Mouse (Mus musculus) heart, embryonic 13.5 days (tissue): ENCODE measurements at regions not wholly inside any gene's neighbourhood (a gene's known extent, or its start where the extent isn't known, plus 50 kb on each side); places are given as distances from the start of the nearest gene placed in this dataset.

Experiments
- ATAC-seq: fragments of 200-750 bp; cut with Nextera tagmentation; 2 replicates; pipeline ENCODE4 v1.8.0; 2017; ENCODE audit warnings: moderate TSS enrichment; ENCODE audit not compliant: insufficient number of reproducible peaks, low FRiP score, low TSS enrichment; ENCODE audit errors: extremely low read depth
- H3K27ac ChIP-seq: fragments of 300-500 bp; sonication (generic); replicated peaks from 2 replicates; pipeline ENCODE4 v1.5.1; 2015; ENCODE audit warnings: moderate library complexity, mild to moderate bottlenecking, inconsistent platforms
- H3K27me3 ChIP-seq: fragments of 300-500 bp; sonication (generic); replicated peaks from 2 replicates; pipeline ENCODE4 v1.6.1; 2015; ENCODE audit warnings: mild to moderate bottlenecking, inconsistent platforms
- H3K36me3 ChIP-seq: fragments of 300-500 bp; sonication (generic); 2 replicates; pipeline ENCODE4 v1.6.1; 2015; ENCODE audit warnings: mild to moderate bottlenecking, inconsistent platforms
- H3K4me1 ChIP-seq: fragments of 300-500 bp; sonication (generic); 2 replicates; pipeline ENCODE4 v1.6.1; 2015; ENCODE audit warnings: inconsistent platforms
- H3K4me2 ChIP-seq: fragments of 300-500 bp; sonication (generic); 2 replicates; pipeline ENCODE4 v1.6.1; 2015; ENCODE audit warnings: inconsistent platforms, mild to moderate bottlenecking, moderate library complexity
- H3K4me3 ChIP-seq: fragments of 300-500 bp; sonication (generic); 2 replicates; pipeline ENCODE4 v1.5.1; 2015; ENCODE audit warnings: moderate library complexity, mild to moderate bottlenecking, inconsistent platforms
- H3K9ac ChIP-seq: fragments of 300-500 bp; sonication (generic); 2 replicates; pipeline ENCODE4 v1.6.1; 2015; ENCODE audit warnings: inconsistent platforms, mild to moderate bottlenecking, moderate library complexity
- H3K9me3 ChIP-seq: fragments of 300-500 bp; sonication (generic); 2 replicates; pipeline ENCODE4 v1.6.1; 2016; ENCODE audit warnings: inconsistent platforms
- WGBS: fragments of 180-500 bp; shearing (Covaris S2); methylation state at CpG from one replicate; pipeline ENCODE4 v1.1.7; 2015; ENCODE audit warnings: mixed read lengths; 5-methylcytosine and 5-hydroxymethylcytosine counted together

DNA sequence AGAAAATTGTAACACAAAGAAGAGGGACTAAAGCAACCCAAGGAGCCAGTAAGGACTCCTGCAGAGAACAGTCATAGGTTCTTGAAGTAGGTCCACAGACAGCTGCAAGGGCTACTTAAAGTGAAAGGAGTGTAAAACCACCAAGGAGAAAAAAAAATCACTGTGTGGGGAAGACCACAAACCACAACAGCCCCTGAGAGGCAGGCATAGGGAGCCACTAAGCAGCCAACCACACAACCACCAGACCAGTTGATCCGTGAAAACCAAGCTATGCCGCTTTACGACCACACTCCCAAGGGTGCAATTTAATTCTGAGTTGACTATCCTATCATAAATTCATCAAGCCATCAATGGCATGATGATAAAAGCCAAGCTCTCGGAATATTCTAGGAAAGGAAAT is 423.5 kb downstream of the Nova1 start:
- H3K9me3 ChIP-seq = no peaks in the 10 kb centered on the region
- WGBS = 73% methylated on average over 4 of the region's 4 CpGs
- no peak for ATAC-seq
- peaks cover 14% of the 10 kb centered on the region; the same call in 1 of the 2 replicates for H3K27me3 ChIP-seq
- no peak overlapping the region for H3K27ac ChIP-seq
- H3K4me2 ChIP-seq = no peak overlapping the region
- H3K4me3 ChIP-seq = no peak overlapping the region
- peaks cover 3% of the 10 kb centered on the region; the same call in 1 of the 2 replicates for H3K4me1 ChIP-seq
- no peak overlapping the region for H3K9ac ChIP-seq
- H3K36me3 ChIP-seq = no peaks in the 10 kb centered on the region

DNA sequence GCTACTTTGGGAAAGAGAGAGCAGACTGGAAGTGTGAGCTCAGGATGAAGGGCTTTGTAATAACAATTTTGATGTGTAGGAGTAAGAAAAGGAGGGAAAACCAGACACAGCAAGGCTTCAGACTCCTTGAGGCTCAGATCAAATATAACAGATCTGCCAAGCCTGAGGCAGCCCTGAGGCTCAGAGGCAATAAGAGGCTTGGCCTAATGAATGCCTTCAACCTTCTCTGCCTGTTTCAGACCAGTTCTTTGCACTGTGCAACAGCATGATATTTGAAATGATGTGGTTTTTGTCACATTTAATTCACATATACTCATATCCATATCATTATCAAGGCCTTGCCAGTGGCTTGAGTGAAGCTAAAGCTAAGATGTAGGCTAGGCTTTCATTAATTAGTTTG is 425.0 kb downstream of the Nova1 start:
- ATAC-seq = no peak
- H3K4me2 ChIP-seq = no peak overlapping the region
- H3K27ac ChIP-seq = no peak overlapping the region
- no peaks in the 10 kb centered on the region for H3K9me3 ChIP-seq
- H3K36me3 ChIP-seq = no peaks in the 10 kb centered on the region
- no peak overlapping the region for H3K4me3 ChIP-seq
- peaks cover 11% of the 10 kb centered on the region; the same call in 1 of the 2 replicates for H3K27me3 ChIP-seq
- H3K9ac ChIP-seq = no peak overlapping the region
- H3K4me1 ChIP-seq = peaks cover under 1% of the 10 kb centered on the region; the same call in 1 of the 2 replicates

DNA sequence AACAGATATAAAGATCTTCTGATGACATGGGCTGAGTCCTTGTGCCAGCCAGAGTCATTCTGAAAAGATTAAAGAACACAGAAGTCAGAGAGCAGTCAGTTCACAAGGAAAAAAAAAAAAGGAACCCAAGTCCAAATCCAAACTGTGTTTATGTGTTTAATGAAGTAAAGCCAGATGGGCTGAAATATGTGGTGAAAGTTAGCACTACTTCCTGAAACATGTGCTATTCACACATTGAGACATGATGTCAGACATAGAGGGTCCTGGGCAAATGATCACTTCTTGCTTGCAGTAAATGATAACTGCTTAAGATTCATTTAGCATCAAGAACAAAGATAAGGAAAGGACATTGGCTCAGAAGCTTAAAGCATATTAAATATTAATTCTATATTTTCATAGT is 439.8 kb downstream of the Nova1 start:
- H3K4me2 ChIP-seq = no peak overlapping the region
- H3K27me3 ChIP-seq = no peaks in the 10 kb centered on the region
- H3K4me1 ChIP-seq = no peaks in the 10 kb centered on the region
- no peak overlapping the region for H3K4me3 ChIP-seq
- no peaks in the 10 kb centered on the region for H3K36me3 ChIP-seq
- H3K27ac ChIP-seq = no peak overlapping the region
- no peak for ATAC-seq
- H3K9ac ChIP-seq = no peak overlapping the region
- H3K9me3 ChIP-seq = no peaks in the 10 kb centered on the region

DNA sequence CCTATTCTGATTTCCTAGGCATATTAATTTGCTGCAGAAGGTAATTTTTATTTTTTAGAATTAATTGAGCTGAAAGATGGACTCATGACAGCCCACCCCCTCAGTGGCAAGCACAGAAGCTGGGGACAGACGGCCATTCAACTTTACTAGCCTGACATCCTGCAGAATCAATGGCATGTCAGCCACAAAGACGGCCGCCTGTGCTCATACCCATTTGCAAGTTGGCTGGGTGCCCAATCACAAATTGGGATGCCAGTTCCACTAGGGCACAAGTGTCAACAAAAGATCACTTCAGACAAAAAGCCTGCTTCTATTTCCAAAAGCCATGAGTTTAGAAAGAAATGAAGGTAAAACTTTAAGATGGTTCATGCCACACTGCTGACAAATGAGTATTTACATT is 447.0 kb downstream of the Nova1 start:
- no peak for ATAC-seq
- Histone ChIP-seq H3K27ac (no peak overlapping the region), H3K9me3 (no peaks in the 10 kb centered on the region), H3K4me2 (no peak overlapping the region), H3K4me3 (no peak overlapping the region), H3K9ac (no peak overlapping the region), H3K4me1 (no peaks in the 10 kb centered on the region), H3K27me3 (no peaks in the 10 kb centered on the region), H3K36me3 (no peaks in the 10 kb centered on the region)
- 55% methylated on average over 3 of the region's 3 CpGs for WGBS

DNA sequence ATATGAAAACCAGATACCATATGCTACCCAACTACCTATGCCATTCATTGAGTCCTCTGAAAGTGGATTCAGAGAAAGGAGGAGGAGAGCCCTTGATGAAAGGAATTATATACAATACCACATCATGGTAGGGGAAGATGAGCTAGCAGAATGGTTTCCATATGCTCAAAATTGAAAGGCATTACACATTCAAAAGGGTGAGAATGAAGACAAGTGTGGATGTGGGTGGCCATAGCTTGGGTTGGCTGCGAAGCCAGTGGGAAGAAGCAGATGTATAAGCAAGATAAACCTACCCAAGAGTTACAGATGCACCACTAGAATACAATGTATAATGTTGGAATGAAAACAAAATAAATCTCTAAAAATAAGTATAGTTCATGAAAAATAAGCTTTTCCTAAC is 485.4 kb downstream of the Nova1 start:
- Histone ChIP-seq H3K36me3 (no peaks in the 10 kb centered on the region), H3K27me3 (no peaks in the 10 kb centered on the region), H3K9ac (no peak overlapping the region), H3K27ac (no peak overlapping the region), H3K4me1 (no peaks in the 10 kb centered on the region), H3K4me3 (no peak overlapping the region), H3K4me2 (no peak overlapping the region), H3K9me3 (no peaks in the 10 kb centered on the region)
- no peak for ATAC-seq
- WGBS = 75% methylated on average over 1 of the region's 1 CpGs

DNA sequence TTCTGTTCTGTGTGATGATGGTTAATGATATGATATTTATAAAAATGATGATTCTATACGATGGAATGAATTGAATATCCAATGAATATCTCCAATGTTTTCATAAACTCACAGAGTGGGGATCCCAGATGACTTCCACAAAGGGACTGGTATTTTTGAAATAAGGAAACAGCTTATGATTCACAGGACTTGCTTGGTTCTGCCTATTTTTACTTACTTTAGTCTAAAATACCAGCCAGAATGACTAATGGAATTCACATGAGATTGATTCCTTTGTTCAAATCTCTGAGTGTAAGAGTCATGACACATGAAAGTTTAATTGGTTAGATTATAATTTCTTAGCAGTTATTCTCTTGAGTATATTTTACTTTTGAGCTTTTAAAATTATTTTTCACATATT is 490.9 kb downstream of the Nova1 start:
- Histone ChIP-seq H3K36me3 (no peaks in the 10 kb centered on the region), H3K9ac (no peak overlapping the region), H3K27ac (no peak overlapping the region), H3K4me2 (no peak overlapping the region), H3K27me3 (no peaks in the 10 kb centered on the region), H3K9me3 (no peaks in the 10 kb centered on the region), H3K4me3 (no peak overlapping the region), H3K4me1 (no peaks in the 10 kb centered on the region)
- WGBS = 67% methylated on average over 1 of the region's 1 CpGs
- no peak for ATAC-seq

DNA sequence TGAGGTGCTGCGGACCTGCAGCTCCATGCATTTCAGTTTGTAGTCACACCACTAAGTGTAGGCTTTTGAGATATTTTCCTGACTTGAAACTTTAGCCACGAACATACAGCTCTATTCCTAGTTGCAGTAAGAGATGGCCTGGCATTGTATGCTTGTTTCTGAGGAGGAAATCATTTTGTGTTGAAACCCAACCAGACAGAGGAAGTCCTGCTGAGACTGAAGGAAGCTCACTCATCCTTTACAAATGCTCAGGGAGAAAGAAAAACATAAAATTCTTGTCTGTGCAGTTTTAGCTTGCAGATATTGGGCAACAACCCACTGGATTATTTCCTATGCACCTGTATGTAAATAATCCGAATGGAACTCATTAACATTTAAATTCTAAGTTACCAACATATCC is 495.5 kb downstream of the Nova1 start:
- H3K27me3 ChIP-seq = no peaks in the 10 kb centered on the region
- no peak overlapping the region for H3K4me2 ChIP-seq
- H3K36me3 ChIP-seq = no peaks in the 10 kb centered on the region
- 54% methylated on average over 3 of the region's 3 CpGs for WGBS
- no peaks in the 10 kb centered on the region for H3K9me3 ChIP-seq
- H3K9ac ChIP-seq = no peak overlapping the region
- no peak overlapping the region for H3K27ac ChIP-seq
- ATAC-seq = no peak
- no peak overlapping the region for H3K4me3 ChIP-seq
- H3K4me1 ChIP-seq = no peaks in the 10 kb centered on the region

DNA sequence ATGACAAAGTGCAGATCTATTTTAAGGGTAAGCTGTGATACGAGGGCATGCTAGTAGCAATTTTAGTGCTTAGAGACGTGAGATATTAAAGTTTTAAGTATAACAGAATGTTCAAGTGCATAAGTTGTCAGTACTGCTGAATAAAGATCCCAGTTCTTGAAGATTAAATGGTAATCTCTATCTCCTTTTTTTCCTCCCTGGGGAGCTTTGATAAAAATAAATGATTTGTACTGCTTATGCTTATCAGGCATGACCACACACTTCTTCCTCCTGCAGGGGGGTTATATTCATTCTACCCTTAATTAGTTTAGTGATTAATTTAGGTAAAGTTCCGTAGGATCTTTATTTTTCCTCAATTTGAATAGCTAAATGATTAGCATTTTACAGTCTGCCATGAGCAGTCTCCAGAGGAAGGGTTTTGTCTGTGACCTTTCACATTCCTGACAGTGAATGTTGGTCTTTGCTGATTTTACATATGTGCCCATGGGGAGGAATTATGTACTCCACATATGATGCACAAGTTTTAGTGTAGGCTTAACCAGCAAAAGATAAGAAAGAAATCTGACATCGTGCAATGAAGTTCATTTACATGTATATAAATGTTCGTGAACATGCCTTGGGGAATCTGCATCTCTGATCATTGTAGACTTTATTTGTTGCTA is 515.5 kb downstream of the Nova1 start:
- no peak overlapping the region for H3K4me2 ChIP-seq
- H3K27me3 ChIP-seq = no peaks in the 10 kb centered on the region
- WGBS = 65% methylated on average over 5 of the region's 5 CpGs
- no peak overlapping the region for H3K27ac ChIP-seq
- H3K36me3 ChIP-seq = no peaks in the 10 kb centered on the region
- H3K9me3 ChIP-seq = no peaks in the 10 kb centered on the region
- no peaks in the 10 kb centered on the region for H3K4me1 ChIP-seq
- H3K9ac ChIP-seq = no peak overlapping the region
- no peak for ATAC-seq
- no peak overlapping the region for H3K4me3 ChIP-seq

DNA sequence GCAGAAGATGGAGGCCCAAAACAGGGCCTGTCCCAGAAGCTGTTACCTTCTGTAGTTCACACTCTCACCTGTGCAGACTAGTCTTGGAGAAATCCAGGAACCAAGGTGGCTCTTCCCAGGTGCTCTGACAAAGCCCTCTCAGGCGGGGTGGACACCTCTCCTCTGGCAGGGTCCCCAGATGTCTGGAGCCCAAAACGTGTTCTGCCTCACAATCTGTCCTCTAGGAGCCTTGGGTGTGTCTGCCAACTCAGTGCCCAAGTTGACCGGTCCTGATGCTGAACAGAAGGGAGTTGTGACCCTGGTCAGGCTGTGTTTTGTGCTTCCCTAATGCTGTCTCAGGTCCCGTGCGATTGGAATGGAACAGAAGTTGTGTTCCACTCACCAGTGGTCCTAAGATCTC is 519.8 kb downstream of the Nova1 start:
- Histone ChIP-seq H3K36me3 (no peaks in the 10 kb centered on the region), H3K4me1 (no peaks in the 10 kb centered on the region), H3K27me3 (no peaks in the 10 kb centered on the region), H3K9me3 (no peaks in the 10 kb centered on the region), H3K9ac (no peak overlapping the region), H3K4me2 (no peak overlapping the region), H3K4me3 (no peak overlapping the region), H3K27ac (no peak overlapping the region)
- 75% methylated on average over 5 of the region's 5 CpGs for WGBS
- ATAC-seq = no peak

DNA sequence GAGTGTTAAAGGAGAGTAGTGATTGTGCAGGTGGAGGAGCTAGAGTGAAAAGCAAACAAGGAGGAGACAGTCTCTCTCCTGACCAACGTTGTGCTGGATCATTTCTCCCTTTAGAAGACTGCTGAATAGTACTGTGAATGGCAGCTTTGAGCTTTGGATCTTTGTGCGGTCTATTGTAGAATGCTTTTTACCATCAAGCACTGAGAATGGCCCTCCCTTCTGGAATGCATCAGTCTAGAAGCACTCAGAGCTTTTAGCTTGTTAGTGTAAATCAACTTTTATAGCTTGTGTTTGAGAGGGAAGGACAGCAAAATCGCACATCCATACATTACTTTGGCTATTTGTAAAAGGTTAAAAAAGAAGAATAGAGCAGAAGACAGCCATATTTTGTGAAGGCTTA is 534.2 kb downstream of the Nova1 start:
- Histone ChIP-seq H3K4me1 (no peaks in the 10 kb centered on the region), H3K4me3 (no peak overlapping the region), H3K4me2 (no peak overlapping the region), H3K9me3 (no peaks in the 10 kb centered on the region), H3K36me3 (no peaks in the 10 kb centered on the region), H3K27me3 (no peaks in the 10 kb centered on the region), H3K9ac (no peak overlapping the region), H3K27ac (no peak overlapping the region)
- ATAC-seq = no peak
- 63% methylated on average over 3 of the region's 3 CpGs for WGBS

DNA sequence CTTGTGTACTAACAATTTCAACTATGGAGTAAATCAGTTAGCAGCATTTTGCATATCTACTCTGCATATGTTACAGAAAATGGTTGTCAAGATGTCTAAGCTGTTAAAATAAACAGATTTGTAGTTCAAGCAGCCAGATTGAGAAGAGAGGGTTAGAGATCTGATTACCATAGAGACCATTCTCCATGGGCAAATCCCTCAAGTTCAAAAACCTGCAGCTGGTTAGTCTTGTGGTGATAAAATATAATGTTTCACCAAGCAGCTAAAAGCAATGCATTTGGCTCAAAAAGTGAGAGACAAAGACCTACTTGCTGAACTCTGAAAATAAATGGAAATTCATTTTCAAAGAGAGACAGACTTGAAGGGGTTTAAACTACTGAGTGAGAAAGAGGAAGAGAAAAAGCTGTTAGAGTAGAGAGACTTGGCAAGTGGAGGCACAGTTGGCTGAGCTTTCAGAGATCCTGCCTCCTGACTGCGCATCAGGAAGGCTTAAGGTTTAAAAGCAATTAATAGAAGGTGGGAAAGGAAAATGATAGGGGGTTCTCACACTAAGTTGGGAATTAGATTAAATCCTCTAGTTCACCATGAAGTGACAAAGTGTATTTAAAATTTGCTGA is 570.2 kb downstream of the Nova1 start:
- H3K9ac ChIP-seq = no peak overlapping the region
- WGBS = 71% methylated on average over 1 of the region's 1 CpGs

DNA sequence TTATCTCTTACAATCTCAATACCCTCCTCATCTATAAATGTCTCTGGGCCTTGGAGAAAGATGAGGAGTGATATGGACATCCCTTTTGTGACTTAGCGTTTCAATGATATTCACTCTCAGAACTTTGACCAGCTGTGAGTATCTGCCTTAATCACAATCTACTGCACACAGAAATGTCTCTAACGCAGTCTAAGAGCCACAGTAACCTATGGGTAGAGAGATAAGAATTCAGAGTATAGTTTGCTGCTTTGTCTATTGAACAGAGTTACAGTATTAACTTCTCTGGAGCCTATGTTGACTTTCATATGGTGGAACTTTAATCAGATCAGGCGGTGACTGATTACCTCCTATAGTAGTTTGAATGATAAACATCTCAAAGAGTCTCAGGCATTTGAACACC is 573.8 kb downstream of the Nova1 start:
- Histone ChIP-seq H3K9ac (no peak overlapping the region), H3K4me1 (no peaks in the 10 kb centered on the region), H3K9me3 (no peaks in the 10 kb centered on the region), H3K4me3 (no peak overlapping the region), H3K36me3 (no peaks in the 10 kb centered on the region), H3K27me3 (no peaks in the 10 kb centered on the region), H3K27ac (no peak overlapping the region), H3K4me2 (no peak overlapping the region)
- WGBS = 77% methylated on average over 3 of the region's 3 CpGs
- no peak for ATAC-seq

More for the DNA sequence above, 570.2 kb downstream of the Nova1 start:
- no peaks in the 10 kb centered on the region for H3K4me1 ChIP-seq
- H3K36me3 ChIP-seq = no peaks in the 10 kb centered on the region
- no peaks in the 10 kb centered on the region for H3K27me3 ChIP-seq
- H3K9me3 ChIP-seq = no peaks in the 10 kb centered on the region
- H3K27ac ChIP-seq = no peak overlapping the region
- no peak overlapping the region for H3K4me3 ChIP-seq
- no peak overlapping the region for H3K4me2 ChIP-seq
- no peak for ATAC-seq
